Mouse (Mus musculus) bone marrow, adult 2 months (tissue): ENCODE measurements at regions not wholly inside any gene's neighbourhood (a gene's known extent, or its start where the extent isn't known, plus 50 kb on each side); places are given as distances from the start of the nearest gene placed in this dataset.

Source experiments
- CTCF ChIP-seq: fragments of 200-500 bp; IDR thresholded peaks from 2 replicates; pipeline ENCODE4 v1.5.1; 2011; ENCODE audit warnings: low read length, control low read depth; ENCODE audit not compliant: control insufficient read depth, insufficient read depth
- POLR2A ChIP-seq: fragments of 200-500 bp; IDR thresholded peaks from 2 replicates; pipeline ENCODE4 v1.6.1; 2011; ENCODE audit warnings: low read depth, mild to moderate bottlenecking, control low read depth, low read length, borderline replicate concordance; ENCODE audit not compliant: control insufficient read depth

- TF ChIP-seq POLR2A, result no peak
- TF ChIP-seq CTCF, result no peak
Observed at GRCm38 (mm10) chr4:105397451-105397850, 240.3 kb downstream of the Plpp3 start.
